Mouse (Mus musculus): Measurements from ENCODE around the gene Tbc1d23.

GRCm38 (mm10) chr16:57167514-57167912 lies 63.8 kb downstream of the Tbc1d23 start:
- TF ChIP-seq POLR2A (IDR thresholded peaks at IDR 0.05; ENCODE audit: extremely low read depth, insufficient read depth, low read length) = no peak
- TF ChIP-seq CTCF (IDR thresholded peaks at IDR 0.05; ENCODE audit: low read depth, low read length) = no peak
